Mouse (Mus musculus) midbrain, embryonic 16.5 days (tissue): ENCODE data around the gene Srgn. TPM values are rescaled to one million over a fixed set of nuclear protein-coding genes. Genes with fewer than 3 reads are reported as not detected.
"Not testable (repeated sequence)": the region's sequence is repeated elsewhere in the genome, so short reads cannot be mapped to it uniquely, and the experiment has no call there.

Experiments used
- ATAC-seq: fragments of 200-750 bp; cut with Nextera tagmentation; 2 replicates; pipeline ENCODE4 v1.8.0; 2017; ENCODE audit warnings: moderate TSS enrichment
- H3K27ac ChIP-seq: fragments of 300-500 bp; sonication (generic); 2 replicates; pipeline ENCODE4 v1.5.1; 2014; ENCODE audit warnings: mild to moderate bottlenecking, low read length, mixed read lengths
- H3K27me3 ChIP-seq: fragments of 300-500 bp; sonication (generic); 2 replicates; pipeline ENCODE4 v1.6.1; 2014; ENCODE audit warnings: low read depth, low read length, mixed read lengths; ENCODE audit not compliant: control insufficient read depth, insufficient read depth
- H3K36me3 ChIP-seq: fragments of 300-500 bp; sonication (generic); 2 replicates; pipeline ENCODE4 v1.6.1; 2014; ENCODE audit warnings: mild to moderate bottlenecking, low read length, moderate library complexity, mixed read lengths; ENCODE audit not compliant: control insufficient read depth, insufficient read depth
- H3K4me1 ChIP-seq: fragments of 300-500 bp; sonication (generic); 2 replicates; pipeline ENCODE4 v1.6.1; 2014; ENCODE audit warnings: mild to moderate bottlenecking, low read length, mixed read lengths; ENCODE audit not compliant: control insufficient read depth, insufficient read depth
- H3K4me2 ChIP-seq: fragments of 300-500 bp; sonication (generic); 2 replicates; pipeline ENCODE4 v1.6.1; 2014; ENCODE audit warnings: mild to moderate bottlenecking, low read length, mixed read lengths
- H3K4me3 ChIP-seq: fragments of 300-500 bp; sonication (generic); 2 replicates; pipeline ENCODE4 v1.5.1; 2014; ENCODE audit warnings: low read depth, mild to moderate bottlenecking, low read length, moderate library complexity, mixed read lengths
- H3K9ac ChIP-seq: fragments of 300-500 bp; sonication (generic); 2 replicates; pipeline ENCODE4 v1.6.1; 2014; ENCODE audit warnings: low read depth, low read length, mixed read lengths
- H3K9me3 ChIP-seq: fragments of 300-500 bp; sonication (generic); replicated peaks from 2 replicates; pipeline ENCODE4 v1.6.1; 2014; ENCODE audit warnings: mild to moderate bottlenecking, low read length, mixed read lengths; ENCODE audit not compliant: control insufficient read depth, poor library complexity, severe bottlenecking
- WGBS: fragments of 180-500 bp; shearing (Covaris S2); extraction: QIAGEN DNeasy Blood & Tissue Kit; methylation state at CpG from one replicate; pipeline ENCODE4 v1.1.7; 2014; 5-methylcytosine and 5-hydroxymethylcytosine counted together
- polyA plus RNA-seq: library from polyadenylated mRNA; unstranded; fragments of >200 nt; fragmentation: Nextera tagmentation; extraction: Ambion mirVana; gene quantifications from 2 replicates; pipeline ENCODE4 v1.2.1, GENCODE M21; 2015

Srgn gene
- polyA plus RNA-seq, 1 experiment from 2014 or later: 9.4 TPM

DNA sequence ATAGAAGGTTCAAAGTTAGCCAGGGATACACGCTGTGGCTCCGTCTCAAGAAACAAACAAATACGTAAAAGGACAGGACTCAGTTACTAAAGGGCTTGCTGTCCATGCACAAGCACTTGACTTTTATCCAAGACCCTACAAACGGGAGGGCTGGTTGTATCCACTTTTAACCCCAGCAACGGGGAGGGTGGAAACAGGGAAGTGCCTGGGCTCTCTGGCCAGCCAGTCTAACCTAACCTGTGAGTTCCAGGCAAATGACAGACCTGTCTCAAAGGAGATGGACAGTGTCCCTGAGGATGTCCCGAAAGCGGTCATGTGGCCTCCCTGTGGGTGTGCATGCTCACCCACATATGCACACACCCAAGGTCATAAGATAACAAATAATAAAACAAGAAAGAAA, 25.3 kb downstream of the Srgn start:
- Histone ChIP-seq H3K27me3 (no peaks in the 10 kb centered on the region), H3K4me3 (no peak overlapping the region), H3K9me3 (no peaks in the 10 kb centered on the region), H3K4me2 (no peak overlapping the region), H3K36me3 (no peaks in the 10 kb centered on the region), H3K9ac (no peak overlapping the region), H3K4me1 (no peaks in the 10 kb centered on the region), H3K27ac (no peak overlapping the region)
- ATAC-seq: no peak
- 80% methylated on average over 7 of the region's 7 CpGs for WGBS

DNA sequence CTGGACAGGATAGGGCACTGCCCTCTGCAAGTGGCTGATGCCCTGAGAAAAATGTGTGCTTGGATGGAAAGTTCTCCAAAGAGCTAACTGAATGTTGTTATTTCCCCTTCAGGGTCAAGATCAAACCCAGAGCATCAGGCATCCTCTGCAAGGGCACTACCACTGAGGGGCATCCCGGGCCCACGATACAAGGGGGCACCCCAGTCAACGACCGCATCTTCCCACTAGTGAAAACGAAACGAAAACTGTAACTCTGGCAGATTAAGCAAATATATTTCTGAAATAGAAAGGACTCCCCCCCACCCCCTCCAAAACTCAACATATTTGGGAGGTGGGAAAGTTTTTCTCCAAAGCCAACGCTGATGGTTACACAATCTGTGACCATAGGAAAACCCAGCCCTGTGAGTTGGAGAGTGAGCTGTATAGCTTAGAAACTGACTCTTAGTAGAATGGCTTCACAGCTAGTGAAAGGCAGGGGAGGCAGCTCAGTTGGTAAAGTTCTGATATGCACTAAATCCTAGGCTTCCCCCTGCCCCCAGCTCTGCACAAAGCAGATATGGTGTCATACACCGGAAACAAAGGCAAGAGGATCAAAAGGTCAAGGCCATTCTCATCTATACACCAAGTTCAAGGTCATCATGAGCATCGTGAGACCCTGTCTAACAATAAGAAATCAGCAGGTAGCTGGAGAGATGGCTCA, 26.2 kb downstream of the Srgn start:
- no peaks in the 10 kb centered on the region for H3K9me3 ChIP-seq
- H3K4me2 ChIP-seq: no peak overlapping the region
- H3K36me3 ChIP-seq: no peaks in the 10 kb centered on the region
- no peak overlapping the region for H3K27ac ChIP-seq
- no peaks in the 10 kb centered on the region for H3K27me3 ChIP-seq
- H3K9ac ChIP-seq: no peak overlapping the region
- H3K4me1 ChIP-seq: no peaks in the 10 kb centered on the region
- no peak overlapping the region for H3K4me3 ChIP-seq
- 89% methylated on average over 9 of the region's 9 CpGs for WGBS
- no peak for ATAC-seq

DNA sequence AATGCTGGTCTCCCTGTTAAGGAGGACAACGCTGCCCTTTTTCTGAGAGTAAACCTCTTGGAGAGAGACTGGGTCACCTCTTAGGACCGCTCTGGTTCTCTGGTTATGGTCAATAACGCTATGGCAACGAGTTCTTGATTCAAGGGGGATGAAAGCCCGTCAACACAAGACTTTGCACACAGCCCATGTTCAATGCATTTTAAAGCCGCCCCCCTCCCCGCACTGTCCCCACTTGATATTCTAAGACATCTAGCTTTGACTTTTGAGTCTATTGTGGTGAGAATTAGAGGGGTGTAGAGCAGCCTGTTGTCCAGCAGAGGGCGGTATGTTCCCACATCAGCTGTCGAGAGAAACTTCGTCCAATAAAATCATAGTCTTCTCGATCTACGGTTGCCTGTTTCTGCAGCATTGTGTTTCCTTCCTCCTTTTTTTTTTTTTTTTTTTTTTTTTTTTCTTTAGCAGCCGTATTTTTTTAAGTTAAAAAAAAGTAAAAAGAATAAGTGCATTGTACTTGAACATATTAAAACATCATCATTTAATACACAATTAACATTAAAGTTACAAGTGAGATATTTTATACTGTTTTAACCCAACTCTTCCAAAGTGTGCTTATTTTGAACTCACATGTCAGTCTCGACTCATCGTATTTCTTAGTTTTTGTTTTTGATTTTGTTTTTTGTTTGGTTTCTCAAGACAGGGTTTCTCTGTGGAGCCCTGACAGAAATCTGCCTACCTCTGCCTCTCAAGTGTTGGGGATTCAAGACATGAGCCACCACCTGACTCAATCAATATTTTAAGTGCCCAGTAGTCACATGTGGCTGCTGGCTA, 26.9 kb downstream of the Srgn start:
- Histone ChIP-seq H3K9ac (no peak overlapping the region), H3K9me3 (no peaks in the 10 kb centered on the region), H3K4me2 (peak overlapping the region; percentile 25; the same call in 1 of the 2 replicates), H3K27me3 (no peaks in the 10 kb centered on the region), H3K4me3 (no peak overlapping the region), H3K36me3 (no peaks in the 10 kb centered on the region), H3K4me1 (no peaks in the 10 kb centered on the region), H3K27ac (no peak overlapping the region)
- WGBS: 24% methylated on average over 15 of the region's 15 CpGs
- ATAC-seq: peak; percentile 62

DNA sequence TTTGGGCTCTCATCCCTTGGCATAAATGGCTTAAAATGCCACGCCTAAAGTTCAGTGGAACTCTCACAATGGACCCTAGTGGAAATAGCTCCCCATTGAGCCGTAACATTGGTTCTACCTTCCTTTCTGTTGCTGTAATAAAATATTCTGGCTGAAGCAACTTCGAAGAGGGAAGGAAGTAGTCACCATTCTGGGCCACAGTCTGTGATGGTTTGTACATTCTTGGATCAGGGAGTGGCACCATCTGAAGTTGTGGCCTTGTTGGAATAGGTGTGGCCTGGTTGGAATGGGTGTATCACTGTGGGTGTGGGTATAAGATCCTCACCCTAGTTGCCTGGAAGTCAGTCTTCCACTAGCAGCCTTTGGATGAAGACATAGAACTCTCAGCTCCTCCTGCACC, 35.6 kb downstream of the Srgn start:
- H3K27me3 ChIP-seq, H3K36me3 ChIP-seq, H3K27ac ChIP-seq, H3K9me3 ChIP-seq, H3K4me3 ChIP-seq, ATAC-seq, H3K9ac ChIP-seq, H3K4me2 ChIP-seq, H3K4me1 ChIP-seq: not testable (repeated sequence)
- 87% methylated on average over 3 of the region's 3 CpGs for WGBS

DNA sequence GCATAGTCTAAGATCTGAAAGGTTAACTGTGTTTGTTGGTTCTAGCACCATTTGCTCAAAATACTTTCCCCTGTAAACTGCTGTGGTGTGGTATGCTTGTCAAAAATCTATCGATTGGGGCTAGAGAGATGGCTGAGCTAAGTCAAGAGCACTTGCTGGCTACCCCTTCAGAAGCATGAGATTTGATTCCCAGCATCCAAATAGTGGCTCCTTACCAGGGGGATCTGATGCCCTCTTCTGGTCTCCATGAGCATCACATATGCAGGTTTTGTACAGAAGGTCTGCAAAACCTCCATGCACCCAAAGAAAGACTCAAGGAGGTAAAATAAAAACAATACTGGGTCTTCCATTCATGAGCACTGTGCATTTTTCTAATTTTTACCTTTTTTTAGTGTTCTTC, 39.0 kb downstream of the Srgn start:
- no peaks in the 10 kb centered on the region for H3K27me3 ChIP-seq

DNA sequence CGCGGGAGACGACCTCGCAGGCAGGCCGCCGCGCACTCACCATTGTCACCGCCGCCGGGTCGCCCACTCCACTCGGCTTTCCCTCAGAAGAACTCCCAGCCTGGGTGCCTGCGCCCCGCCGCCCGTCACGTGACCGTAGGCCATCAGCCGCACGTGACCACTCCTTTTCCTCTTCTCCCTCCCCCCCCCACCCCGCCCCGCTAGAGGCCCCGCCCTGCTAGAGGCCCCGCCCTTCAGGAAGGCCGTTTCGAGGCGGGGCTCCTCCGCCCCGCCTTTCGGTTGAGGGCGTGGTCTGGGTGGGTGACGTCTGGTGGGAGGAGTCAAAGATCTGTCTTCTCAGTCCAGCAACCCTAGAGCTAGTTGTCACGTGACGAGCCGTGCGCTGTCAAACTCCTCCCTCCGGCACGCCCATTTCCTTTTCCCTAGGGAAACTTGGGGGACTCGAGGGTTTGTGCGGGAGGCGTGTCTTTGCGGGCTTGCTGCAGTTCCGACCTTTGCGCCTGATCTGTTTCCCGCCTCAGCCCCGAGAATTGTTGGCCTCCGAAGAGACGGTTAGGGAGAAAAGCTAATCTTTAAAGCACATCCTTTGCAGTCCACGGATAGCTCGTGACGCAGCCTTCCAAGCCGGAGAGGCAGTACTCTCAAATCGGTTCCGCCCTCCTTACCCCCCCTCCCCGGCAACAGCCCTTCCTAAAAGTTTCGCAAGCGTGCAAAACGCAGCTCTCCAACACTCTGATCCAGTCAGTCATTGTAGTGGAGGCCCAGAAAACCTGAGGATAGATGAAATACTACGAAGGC, 40.4 kb downstream of the Srgn start, which contains the start of gene Vps26a:
Gene Vps26a (minus strand): TSS at position 188 of the 798 bp plus-strand sequence.
- no peaks in the 10 kb centered on the region for H3K36me3 ChIP-seq
- peaks cover 10% of the 10 kb centered on the region for H3K4me1 ChIP-seq
- no peaks in the 10 kb centered on the region for H3K9me3 ChIP-seq
- H3K27ac ChIP-seq: peak within 1 kb of the TSS; percentile 77
- no peaks in the 10 kb centered on the region for H3K27me3 ChIP-seq
- peak within 1 kb of the TSS; percentile 75 for H3K4me2 ChIP-seq
- ATAC-seq: peak; percentile 90
- H3K9ac ChIP-seq: peak within 1 kb of the TSS; percentile 85
- H3K4me3 ChIP-seq: peak within 1 kb of the TSS; percentile 89
- WGBS: under 1% methylated on average over 40 of the region's 59 CpGs

More for the DNA sequence above, 39.0 kb downstream of the Srgn start:
- ATAC-seq: no peak
- H3K36me3 ChIP-seq: no peaks in the 10 kb centered on the region
- H3K27ac ChIP-seq: no peak overlapping the region
- 19% methylated on average over 1 of the region's 1 CpGs for WGBS
- no peak overlapping the region for H3K4me3 ChIP-seq
- H3K4me1 ChIP-seq: peaks cover 10% of the 10 kb centered on the region
- H3K9ac ChIP-seq: no peak overlapping the region
- no peak overlapping the region for H3K4me2 ChIP-seq
- H3K9me3 ChIP-seq: no peaks in the 10 kb centered on the region

DNA sequence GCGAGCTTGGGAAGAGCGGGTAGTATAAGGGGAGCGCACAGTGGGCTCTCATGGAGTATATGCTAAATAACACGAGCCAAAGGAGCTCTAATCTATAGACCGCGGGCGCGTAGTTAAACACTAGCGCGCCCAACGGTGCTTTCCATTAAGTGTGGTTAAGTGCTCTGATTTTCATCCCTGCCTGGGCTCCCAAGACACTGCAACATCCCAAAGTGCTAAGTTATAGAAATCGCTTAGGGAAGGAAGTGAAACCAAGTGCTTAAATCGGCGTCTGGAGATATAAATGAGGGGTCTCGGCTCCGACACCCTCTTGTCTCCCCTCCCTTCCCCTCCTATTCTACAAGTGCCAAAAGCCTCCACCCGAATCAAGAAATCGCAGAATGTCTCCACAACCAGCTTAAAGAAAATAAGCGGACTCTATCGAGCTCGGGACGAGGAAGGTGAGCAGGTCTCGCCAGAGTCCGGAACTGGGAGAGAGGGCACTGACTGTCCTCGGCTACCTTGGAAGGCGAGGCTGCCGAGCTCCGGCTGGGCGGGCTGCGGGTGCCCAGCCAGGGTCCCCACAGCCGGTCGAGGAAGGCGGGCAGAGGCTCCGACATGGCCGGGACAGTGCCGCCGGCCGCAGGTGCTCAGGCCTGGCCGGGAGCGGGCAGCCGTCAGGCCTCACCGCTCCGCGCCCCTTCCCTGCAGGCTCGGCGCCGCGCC, 41.2 kb downstream of the Srgn start:
- peak overlapping the region; percentile 77 for H3K27ac ChIP-seq

DNA sequence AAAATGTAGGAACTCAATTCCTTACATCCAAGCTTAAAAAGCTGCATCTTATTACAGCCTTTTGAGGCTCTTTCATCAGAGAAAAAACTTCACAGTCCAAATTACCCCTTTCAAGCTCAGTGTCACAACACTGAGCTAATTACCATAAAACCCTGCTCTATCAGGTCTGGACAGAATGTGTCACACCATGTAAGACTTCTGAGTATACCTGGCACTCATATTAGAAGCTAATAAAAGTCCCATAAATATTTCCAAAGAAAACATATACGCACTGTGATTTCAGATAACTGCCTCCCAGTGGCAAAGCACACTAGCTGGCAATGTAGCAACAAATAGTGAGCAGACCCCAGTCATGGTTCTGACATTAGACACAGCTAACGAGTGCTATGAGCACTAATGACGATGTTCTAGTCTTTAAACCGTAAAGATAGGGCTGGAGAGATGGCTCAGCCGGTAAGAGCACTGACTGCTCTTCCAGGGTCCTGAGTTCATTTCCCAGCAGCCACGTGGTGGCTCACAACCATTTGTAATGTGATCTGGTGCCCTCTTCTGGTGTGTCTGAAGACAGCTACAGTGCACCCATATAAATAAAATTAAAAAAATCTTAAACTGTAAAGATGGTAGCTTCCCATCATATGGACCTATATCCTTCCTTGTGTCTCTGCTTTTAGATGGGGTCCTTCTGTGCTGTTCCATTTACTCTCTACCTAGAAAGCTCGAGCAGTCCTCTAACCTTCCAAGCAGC, 46.0 kb downstream of the Srgn start:
- no peaks in the 10 kb centered on the region for H3K9me3 ChIP-seq
- no peak overlapping the region for H3K27ac ChIP-seq
- 66% methylated on average over 7 of the region's 7 CpGs for WGBS
- no peak overlapping the region for H3K4me2 ChIP-seq
- no peak overlapping the region for H3K9ac ChIP-seq
- no peak overlapping the region for H3K4me3 ChIP-seq
- no peak for ATAC-seq
- H3K27me3 ChIP-seq: no peaks in the 10 kb centered on the region
- no peaks in the 10 kb centered on the region; the same call in 1 of the 2 replicates for H3K36me3 ChIP-seq
- H3K4me1 ChIP-seq: peaks cover 10% of the 10 kb centered on the region

More for the DNA sequence above, 41.2 kb downstream of the Srgn start:
- peak overlapping the region; percentile 89 for H3K4me3 ChIP-seq
- H3K27me3 ChIP-seq: no peaks in the 10 kb centered on the region
- peaks cover 10% of the 10 kb centered on the region for H3K4me1 ChIP-seq
- no peaks in the 10 kb centered on the region for H3K9me3 ChIP-seq
- peak overlapping the region; percentile 75 for H3K4me2 ChIP-seq
- ATAC-seq: peak; percentile 88
- peak overlapping the region; percentile 85 for H3K9ac ChIP-seq
- H3K36me3 ChIP-seq: no peaks in the 10 kb centered on the region
- under 1% methylated on average over 47 of the region's 48 CpGs for WGBS
